Mouse (Mus musculus) G1E-ER4 (cell line): ENCODE data around the gene Slc39a3. TPM values are rescaled to one million over a fixed set of nuclear protein-coding genes. Genes with fewer than 3 reads are reported as not detected.

ENCODE experiments used
- GATA1 ChIP-seq: IDR thresholded peaks from one replicate; pipeline ENCODE4 v1.8.0; 2012; ENCODE audit warnings: low read length, inconsistent platforms
- polyA plus RNA-seq: library from polyadenylated mRNA; stranded (reverse); fragments of >175 nt; gene quantifications from 2 replicates; pipeline ENCODE4 v1.2.3, GENCODE M21; 2012

The Slc39a3 gene
- polyA plus RNA-seq, 1 experiment, result 11.6 TPM

DNA sequence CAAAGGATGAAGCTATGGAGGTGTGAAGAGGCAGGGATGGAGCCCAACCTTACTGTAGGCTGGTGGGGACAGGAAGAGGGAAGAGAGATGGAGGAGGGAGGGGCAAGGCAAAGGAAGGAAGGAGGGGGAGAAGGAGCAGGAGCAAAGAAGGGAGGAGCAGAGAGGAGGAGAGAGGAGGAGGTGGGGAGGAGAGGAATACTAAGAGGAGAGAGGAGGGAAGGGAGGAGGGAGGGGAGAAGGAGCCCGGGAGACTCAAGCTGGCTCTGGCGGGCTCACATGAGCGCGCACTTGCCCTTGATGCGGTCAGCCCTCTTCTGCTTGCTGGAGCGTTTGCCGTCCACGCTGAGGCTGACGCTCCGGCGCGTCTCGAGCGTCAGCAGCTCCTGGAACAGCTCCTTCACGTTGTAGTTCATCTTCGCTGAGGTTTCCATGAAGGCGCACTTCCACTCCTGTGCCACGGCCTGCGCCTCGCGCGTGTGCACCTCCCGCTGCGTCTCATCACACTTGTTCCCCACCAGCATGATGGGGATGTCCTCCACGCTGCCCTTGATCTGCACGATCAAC is 15.6 kb downstream of the Slc39a3 start:
- TF ChIP-seq GATA1, result no peak

DNA sequence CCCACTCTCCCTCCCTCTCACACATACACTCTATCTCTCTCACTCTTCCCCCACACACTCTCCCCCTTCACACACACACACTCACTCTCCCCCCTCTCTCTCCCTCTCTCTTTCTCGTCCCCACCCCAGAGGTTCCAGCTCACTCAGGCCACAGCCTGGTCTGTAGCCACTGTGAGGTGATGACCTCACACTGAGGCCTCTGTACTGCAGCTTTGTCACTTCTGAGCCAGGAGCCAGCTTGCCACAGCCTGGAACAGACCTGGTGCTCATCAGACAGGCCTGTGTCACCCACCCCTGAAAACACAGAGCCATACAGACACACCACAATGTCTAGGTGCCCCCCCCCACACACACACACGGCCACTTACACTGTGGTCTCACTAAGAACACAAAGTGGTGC is 17.0 kb downstream of the Slc39a3 start:
- no peak for TF ChIP-seq GATA1

DNA sequence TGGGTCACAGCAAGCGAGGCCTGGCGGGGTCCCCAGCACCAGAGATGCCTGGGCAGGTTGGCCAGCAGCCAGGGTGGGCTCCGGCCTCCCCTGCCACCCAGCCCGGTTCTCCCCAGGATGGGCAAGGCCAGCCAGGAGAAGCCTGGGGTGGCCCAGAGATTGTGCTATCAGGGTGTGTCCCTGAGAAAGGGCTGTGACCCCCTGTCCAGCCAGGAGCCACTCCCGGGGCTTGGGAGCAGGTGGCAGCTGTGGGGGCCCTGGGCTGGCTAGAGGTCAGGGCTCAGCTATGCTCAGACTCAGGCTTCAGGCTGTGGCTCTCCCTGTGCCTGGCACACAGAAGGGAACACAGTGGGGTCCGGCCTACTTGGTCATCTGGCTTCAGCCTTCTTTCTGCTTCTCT is 17.5 kb downstream of the Slc39a3 start:
- TF ChIP-seq GATA1, result no peak

DNA sequence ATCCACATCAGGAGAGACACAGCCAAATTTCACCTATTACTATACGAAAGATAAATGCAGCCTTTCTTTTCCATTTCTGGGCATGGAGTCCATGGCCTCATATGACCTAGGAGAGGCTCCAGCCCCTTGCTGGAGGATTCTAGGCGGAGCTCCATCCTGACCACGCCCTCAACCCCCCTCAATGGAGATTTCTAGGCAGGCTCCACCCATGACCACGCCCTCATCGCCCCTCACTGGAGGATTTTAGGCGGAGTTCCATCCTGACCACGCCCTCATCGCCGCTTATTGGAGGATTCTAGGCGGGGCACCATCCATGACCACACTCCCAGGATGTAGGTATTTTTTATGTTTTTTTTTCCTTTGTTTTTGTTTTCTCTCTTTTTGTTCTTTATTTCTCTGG is 18.9 kb downstream of the Slc39a3 start:
- no peak for TF ChIP-seq GATA1

DNA sequence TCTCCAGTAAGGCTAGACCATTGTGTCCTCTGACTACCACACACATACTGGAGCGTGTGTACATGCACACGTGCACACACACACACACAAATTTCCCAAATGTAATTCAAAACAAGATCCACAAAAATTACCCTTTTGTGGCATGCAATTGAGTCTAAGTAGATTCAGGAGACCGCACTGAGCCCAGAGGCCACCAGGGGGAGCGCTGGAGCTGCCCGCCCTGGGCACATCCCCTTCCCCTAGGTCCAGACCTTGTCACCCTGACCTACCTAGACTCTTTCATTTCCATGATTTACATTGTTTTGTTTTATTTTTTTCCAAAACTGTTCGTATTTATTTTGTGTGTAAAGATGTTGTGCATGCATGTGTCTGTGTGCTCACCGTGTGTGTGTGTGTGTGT is 20.6 kb downstream of the Slc39a3 start:
- no peak for TF ChIP-seq GATA1

DNA sequence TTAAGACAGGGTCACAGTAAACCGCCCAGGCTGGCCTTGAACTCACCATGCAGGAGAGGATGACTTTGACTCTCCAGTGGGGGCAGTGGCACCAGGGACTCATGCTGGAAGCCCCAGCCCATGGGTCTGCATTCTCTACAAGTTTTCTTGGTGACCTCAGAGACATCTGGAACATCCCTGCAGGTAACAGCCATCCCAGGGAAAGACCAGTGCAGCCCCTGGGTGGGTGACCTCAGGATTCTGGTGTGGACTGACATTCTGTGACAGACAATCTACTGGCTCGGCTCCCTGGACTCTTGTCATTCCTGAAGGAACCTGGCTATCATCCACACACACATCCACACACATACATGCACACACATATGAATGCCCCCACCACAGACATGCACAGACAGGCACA is 21.6 kb downstream of the Slc39a3 start:
- no peak for TF ChIP-seq GATA1

DNA sequence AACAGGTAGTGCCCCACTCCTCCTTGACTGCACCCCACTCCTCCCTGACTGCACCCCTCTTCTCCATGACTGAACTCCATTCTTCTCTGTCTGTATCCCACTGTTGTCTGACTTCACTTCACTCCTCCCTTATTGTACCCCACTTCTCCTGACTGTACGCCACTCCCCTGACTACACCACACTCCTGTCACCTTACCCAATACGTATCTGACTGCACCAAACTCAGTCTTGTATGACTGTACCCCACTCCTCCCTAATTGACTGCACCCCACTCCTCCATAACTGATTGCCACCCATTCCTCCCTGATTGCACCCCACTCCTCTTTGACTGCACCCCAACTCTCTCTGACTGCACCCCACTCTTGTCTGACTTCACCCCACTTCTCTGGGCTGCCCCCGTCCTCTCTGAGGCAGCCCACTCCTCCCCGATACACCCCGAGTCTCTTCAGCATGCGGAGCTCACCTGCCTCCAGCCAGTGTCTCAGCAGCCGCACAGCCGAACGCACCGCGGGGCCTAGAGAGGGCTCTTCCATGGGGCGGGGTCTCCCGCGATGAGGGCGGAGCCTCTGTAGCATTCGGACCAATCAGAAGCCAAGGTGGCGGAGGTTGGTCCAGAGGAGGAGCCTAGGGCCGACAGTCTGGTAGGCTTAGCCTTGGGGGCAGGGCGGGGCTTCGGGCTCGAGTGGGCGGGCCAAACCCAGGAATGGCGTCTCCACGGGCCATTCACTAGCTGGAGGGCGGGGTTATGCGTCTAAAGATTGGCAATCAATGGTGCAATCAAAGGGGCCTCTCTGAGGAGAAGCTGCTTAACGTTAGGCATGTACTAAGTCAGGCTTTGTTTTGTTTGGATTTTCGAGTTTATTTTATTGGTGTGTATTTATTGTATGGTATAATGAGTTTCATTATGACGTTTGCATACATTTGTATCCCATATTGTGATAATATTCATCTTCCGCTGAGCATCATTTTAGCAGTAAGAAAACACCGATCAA is 22.5 kb downstream of the Slc39a3 start, which contains the start of gene Gng7:
TSS of gene Gng7 (minus strand) at position 553 of the 992 bp plus-strand sequence.
- no peak for TF ChIP-seq GATA1

DNA sequence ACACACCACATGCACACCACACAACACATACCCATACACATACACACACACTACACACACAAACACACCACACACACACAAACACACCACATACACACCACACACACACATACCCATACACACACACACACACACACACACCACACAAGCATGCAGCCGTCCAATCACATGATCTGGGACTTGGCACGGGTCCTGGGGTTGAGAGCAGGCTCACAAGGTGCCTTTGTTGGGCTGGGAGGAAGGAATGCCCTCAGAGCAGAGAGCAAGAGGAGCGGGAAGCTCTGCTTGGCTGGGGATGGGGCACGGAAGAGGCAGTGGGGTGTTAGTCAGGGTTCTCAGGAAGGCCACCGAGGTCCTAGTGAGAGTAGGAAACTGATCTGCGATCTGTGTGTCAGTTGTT is 26.4 kb downstream of the Slc39a3 start:
- no peak for TF ChIP-seq GATA1

DNA sequence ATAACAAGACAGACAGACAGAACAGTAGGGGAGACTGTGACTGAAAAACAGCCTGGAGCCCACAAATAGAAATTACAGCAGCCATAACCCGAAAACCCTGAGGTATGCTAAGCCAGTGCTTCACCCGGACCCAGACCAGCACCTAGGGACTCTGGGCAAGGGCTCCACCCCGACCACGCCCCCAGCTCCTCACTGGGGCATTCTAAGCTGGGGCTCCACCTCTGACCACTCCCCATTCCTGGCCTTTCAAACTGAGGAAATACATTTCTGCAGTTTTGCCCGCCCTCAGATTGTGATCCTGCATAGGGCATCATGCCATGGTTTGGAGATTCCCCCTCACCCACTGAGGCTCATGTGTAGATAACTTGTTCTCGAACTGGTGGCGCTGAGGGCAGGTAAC is 30.0 kb downstream of the Slc39a3 start:
- no peak for TF ChIP-seq GATA1

DNA sequence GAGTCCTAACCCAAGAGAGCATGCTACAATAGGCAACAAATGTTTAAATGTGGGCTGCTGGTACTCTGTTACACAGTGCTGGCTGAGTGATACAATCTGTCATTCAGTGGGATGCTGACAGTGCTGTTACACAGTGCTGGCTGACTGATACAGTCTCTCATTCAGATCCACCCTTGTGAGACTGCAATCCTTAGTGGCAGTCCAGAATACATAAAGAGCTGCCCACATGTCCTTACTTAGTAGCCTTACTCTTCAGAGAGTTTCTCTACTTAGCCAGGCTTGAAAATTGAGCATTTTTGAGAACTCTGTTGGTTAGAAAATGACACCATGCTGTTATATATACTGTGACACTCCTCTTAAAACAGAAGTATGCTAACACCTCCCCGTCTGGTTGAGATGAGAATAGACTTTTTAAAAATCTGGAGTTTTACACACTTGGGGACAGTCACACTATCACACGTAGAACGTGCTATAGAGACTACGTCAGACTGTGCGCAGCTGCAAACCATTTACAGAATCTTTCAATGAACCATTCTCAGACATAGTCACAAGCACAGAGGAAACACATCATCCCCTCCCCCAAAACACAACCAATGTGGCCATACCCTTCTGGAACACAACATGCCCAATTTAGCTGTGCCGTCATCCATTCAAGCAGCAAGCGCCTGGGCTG is 31.1 kb downstream of the Slc39a3 start:
- no peak for TF ChIP-seq GATA1

DNA sequence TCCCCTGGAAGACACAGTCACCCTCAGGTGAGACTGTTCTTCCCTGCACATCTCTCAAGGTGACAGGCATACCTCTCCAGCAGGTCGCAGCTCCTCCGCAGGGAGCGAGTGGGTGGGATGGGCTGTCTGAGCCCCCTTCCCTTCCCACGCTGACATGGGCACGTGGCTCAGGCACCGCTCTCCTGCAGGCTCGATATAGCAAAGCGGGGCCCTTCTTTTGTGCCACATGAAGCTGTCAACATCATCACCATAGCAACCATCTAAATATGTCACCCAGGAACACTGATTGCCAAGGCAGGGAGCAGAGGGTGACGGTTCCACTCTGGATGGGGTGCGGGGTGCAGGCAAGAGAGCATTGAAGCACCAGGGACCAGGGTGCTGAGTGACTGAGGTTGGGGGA is 36.1 kb downstream of the Slc39a3 start:
- no peak for TF ChIP-seq GATA1

DNA sequence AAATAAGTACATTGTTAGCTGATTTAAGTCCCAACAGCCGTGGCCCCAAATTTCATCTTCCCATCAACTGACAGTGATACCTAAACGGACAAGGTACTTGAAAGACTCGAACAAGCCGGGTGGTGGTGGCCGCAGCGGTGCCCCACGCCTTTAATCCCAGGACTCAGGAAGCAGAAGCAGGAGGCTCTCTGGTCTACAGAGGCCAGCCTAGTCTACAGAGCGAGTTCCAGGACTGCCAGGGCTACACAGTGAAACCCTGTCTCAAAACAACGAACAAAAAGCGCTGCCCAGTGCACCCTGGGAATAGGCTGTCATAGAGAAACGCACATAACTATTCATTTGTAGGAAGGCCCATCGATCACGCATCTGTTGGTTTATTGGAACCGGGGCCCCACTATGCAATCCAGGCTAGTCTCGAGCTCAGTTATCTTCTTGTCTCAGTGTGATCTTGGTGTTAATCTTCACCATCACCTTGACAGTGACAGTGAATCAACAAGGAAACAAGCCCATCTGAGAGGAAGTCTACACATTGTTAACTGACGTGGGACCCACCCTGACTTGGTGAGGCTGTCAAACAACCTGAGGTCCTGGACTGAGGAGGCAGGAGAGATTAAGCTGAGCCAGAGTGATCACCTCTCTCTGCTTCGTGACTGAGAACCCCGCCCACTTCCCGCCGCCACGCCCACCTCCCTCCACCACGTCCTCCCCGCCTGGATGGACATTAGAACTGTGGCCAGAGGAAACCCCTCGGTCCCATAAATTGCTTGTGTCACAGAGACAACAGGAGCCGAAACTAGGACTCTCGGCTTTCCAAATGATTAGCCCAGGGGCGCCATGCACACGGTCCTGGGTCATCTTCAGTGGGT is 36.8 kb downstream of the Slc39a3 start:
- no peak for TF ChIP-seq GATA1

DNA sequence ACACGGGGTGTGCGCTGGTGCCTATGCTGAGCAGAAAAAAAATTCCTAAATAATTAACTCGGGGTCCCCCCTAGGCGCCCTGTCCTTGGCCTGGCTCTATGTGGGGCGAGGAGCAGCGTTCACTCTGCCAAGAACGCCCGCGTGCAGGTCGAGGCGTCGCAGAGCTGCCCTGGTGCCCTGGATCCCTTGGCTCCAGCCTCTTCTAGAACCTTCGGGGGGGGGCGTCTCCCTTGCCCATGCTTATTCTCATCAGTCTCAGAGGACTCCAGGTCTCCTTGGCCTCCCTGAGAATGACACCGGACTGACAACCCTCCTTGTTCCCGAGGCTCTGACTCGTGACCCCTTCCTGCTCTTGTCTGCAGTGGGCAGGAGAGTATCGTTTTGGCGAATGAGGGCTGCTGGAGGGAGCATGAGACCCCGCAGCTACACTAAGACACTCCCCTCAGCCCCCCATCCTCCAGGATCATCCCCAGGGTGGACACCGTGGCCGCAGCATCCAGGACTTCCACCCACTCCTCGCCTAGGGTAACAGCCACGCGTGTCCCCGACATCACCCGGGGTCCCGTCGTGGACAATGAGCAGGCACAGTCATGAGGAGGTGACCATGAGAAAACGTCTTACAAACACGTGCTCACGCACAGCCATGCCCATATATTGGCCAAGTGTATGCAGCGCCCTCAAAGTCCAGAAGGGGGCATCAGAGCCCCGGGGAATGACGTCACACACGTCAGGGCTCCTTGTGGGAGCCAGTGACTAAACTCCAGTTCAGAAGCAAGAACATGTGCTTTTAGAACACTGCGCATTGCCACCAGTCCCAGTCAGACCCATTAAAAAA is 37.6 kb downstream of the Slc39a3 start:
- TF ChIP-seq GATA1, result no peak

DNA sequence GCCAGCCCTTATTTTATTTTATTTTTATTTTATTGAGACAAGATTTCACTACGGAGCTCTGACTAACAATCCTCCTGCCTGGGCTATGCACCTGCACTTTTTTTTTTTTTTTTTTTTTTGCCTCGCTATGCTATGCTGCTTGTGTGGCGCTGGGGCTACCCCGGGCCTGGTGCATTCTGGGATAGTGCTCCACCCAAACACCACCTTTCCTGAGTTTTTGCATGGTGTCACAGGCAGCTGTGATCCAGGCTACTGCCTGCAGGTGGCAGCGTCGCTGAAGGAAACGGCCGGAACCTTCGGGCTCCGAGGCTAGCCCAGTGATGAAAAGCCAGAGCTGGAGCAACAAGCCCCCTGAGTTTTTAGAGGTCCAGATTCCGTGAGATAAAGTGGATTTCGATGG is 38.4 kb downstream of the Slc39a3 start:
- TF ChIP-seq GATA1, result no peak
